Mouse (Mus musculus): ENCODE data around the gene Ing1. TPM values are rescaled to one million over a fixed set of nuclear protein-coding genes. Genes with fewer than 3 reads are reported as not detected.

The Ing1 gene
- 42.9 and 45.4 TPM in 2 replicates for polyA plus RNA-seq (2015; fragmentation: Nextera tagmentation; extraction: Ambion mirVana)

DNA sequence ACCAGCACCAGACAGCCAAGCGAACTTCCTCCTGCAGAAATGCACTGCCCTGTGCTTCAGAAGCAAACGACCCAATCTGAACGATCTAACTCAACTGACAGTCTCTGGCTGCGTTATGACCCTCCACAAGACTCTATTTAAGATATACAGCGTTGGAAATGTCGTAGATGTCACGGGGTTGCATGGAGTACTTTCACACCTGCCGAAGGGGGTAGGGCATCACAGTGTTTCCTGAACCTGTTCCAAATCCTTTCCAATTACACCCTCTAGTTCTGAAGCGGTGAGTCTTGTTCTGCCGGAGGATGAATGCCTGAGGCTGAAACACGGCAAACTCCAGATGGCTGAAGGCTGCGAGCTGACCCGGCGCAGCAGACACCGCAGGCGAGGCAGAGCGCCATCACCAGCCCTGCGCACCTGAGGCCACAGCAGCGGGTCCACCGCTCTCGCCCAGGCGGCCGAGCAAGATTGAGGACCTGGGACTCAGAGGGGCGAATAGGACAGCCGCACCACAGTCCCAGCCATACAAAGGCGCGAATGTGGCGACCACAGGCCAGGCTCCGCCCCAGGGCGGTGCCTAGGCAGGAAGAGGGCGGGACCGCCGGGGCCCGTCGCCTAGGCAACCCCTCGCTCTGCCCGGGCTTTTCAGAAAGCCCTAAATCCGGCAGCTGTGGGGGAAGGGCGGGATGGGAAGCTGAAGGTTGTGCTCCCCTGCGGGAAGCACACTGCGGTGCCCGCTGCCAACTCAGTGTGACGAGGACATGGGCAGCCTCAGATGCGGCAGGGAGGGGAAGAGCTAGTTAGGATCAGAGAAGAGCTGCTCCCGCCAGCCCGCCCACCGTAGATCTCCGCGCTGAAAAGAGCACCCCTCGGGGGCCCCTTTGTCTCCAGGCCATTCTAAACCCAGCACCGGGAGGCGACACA lies at the start of gene Ing1:
Gene Ing1 (plus strand): TSS at position 773 of the 921 bp plus-strand sequence.
- ATAC-seq, result peak; percentile 82
- under 1% methylated on average over 51 of the region's 52 CpGs for WGBS
- H3K36me3 ChIP-seq (ENCODE audit: control insufficient read depth, insufficient read depth), result no peaks in the 10 kb centered on the region
- H3K9ac ChIP-seq (replicated peaks; ENCODE audit: low read depth, low read length), result peak within 1 kb of the TSS; percentile 99
- peak within 1 kb of the TSS; percentile 100 for H3K27ac ChIP-seq (ENCODE audit: low read length)
- H3K4me3 ChIP-seq (replicated peaks; ENCODE audit: low read length), result peak within 1 kb of the TSS; percentile 73
- H3K9me3 ChIP-seq (ENCODE audit: control insufficient read depth, low read length), result no peaks in the 10 kb centered on the region
- peaks cover 26% of the 10 kb centered on the region for H3K4me1 ChIP-seq (replicated peaks; ENCODE audit: control insufficient read depth, insufficient read depth, low read length)
- H3K27me3 ChIP-seq (replicated peaks; ENCODE audit: control insufficient read depth, insufficient read depth, low read length), result no peaks in the 10 kb centered on the region
- peak within 1 kb of the TSS; percentile 77 for H3K4me2 ChIP-seq (ENCODE audit: low read length)

DNA sequence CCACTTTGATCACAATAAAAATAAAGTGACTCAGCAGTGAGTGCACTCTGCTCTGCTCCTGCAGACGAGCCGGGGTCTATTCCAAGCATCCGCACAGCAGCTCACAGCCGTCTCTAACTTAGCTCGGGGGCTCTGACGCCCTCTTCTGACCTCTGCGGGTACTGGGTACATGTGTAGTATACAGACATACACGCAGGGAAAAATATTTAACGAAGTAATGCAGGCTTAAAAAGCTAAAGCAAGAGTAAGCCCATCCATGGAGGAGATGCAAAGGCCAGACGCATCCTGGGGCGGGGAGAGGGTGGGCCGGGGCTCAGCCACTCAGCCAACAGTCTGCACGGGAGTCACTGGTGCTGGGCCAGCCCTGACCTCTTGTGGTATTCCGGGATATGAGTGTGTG lies 49.3 kb upstream of the Ing1 start:
- Histone ChIP-seq H3K4me3 (replicated peaks; ENCODE audit: low read length) (no peak overlapping the region), H3K4me1 (replicated peaks; ENCODE audit: control insufficient read depth, insufficient read depth, low read length) (no peaks in the 10 kb centered on the region)

DNA sequence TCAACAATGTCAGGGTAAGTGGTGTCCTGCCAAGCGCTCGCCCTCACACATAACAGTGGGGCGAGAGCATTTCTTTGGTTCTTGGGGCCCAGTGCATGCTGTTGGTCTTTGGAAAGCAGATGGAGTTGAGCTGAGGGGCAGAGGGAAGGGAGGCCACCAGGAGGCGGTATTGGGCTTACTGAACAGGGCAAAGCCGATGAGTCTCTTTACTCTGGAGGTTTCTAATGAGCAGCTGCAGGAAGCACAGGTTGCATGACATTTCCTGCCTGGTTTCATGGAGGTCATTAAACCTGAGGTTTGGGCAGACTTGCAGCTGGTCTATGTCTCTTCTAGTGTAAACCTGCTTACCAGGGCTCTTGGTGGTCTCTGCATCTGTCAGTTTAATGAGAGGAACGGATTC lies 48.6 kb upstream of the Ing1 start:
- no peak overlapping the region for H3K27ac ChIP-seq (ENCODE audit: low read length)
- H3K4me2 ChIP-seq (ENCODE audit: low read length), result no peak overlapping the region
- H3K9ac ChIP-seq (replicated peaks; ENCODE audit: low read depth, low read length), result no peak overlapping the region
- peaks cover 37% of the 10 kb centered on the region for H3K36me3 ChIP-seq (ENCODE audit: control insufficient read depth, insufficient read depth)
- no peaks in the 10 kb centered on the region for H3K27me3 ChIP-seq (replicated peaks; ENCODE audit: control insufficient read depth, insufficient read depth, low read length)
- 70% methylated on average over 6 of the region's 6 CpGs for WGBS
- ATAC-seq, result peak; percentile 44; the same call in 1 of the 2 replicates
- no peaks in the 10 kb centered on the region for H3K9me3 ChIP-seq (ENCODE audit: control insufficient read depth, low read length)
- H3K4me1 ChIP-seq (replicated peaks; ENCODE audit: control insufficient read depth, insufficient read depth, low read length), result no peaks in the 10 kb centered on the region
- no peak overlapping the region for H3K4me3 ChIP-seq (replicated peaks; ENCODE audit: low read length)

More for the DNA sequence above, 49.3 kb upstream of the Ing1 start:
- 84% methylated on average over 14 of the region's 14 CpGs for WGBS
- no peak for ATAC-seq
- H3K27me3 ChIP-seq (replicated peaks; ENCODE audit: control insufficient read depth, insufficient read depth, low read length), result no peaks in the 10 kb centered on the region
- peaks cover 30% of the 10 kb centered on the region for H3K36me3 ChIP-seq (ENCODE audit: control insufficient read depth, insufficient read depth)
- no peak overlapping the region for H3K4me2 ChIP-seq (ENCODE audit: low read length)
- H3K9ac ChIP-seq (replicated peaks; ENCODE audit: low read depth, low read length), result no peak overlapping the region
- H3K9me3 ChIP-seq (ENCODE audit: control insufficient read depth, low read length), result no peaks in the 10 kb centered on the region
- no peak overlapping the region for H3K27ac ChIP-seq (ENCODE audit: low read length)

DNA sequence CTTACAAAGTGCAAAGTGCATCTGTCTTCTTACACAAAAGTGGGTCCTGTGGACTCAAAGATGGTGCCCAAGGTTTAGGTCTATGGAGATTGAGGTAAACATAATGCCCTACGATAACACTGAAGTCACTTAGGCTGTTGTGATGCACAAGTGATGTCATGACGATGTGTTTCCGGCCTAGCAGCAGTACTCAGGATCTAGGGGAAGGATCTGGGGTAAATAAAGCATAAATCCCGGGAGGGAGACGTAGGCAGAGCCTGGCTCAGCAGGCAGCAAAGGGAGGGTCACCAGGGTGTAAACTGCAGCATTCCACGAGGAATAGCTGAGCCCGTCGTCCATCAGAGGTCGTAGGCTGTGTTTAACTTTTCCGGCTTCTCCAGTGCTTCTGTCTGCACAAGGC lies 46.5 kb upstream of the Ing1 start:
- Histone ChIP-seq H3K9me3 (ENCODE audit: control insufficient read depth, low read length) (no peaks in the 10 kb centered on the region), H3K4me2 (ENCODE audit: low read length) (no peak overlapping the region), H3K4me1 (replicated peaks; ENCODE audit: control insufficient read depth, insufficient read depth, low read length) (no peaks in the 10 kb centered on the region), H3K36me3 (ENCODE audit: control insufficient read depth, insufficient read depth) (peaks cover 45% of the 10 kb centered on the region), H3K4me3 (replicated peaks; ENCODE audit: low read length) (no peak overlapping the region), H3K9ac (replicated peaks; ENCODE audit: low read depth, low read length) (no peak overlapping the region), H3K27ac (ENCODE audit: low read length) (no peak overlapping the region), H3K27me3 (replicated peaks; ENCODE audit: control insufficient read depth, insufficient read depth, low read length) (no peaks in the 10 kb centered on the region)
- no peak for ATAC-seq
- 85% methylated on average over 10 of the region's 10 CpGs for WGBS

DNA sequence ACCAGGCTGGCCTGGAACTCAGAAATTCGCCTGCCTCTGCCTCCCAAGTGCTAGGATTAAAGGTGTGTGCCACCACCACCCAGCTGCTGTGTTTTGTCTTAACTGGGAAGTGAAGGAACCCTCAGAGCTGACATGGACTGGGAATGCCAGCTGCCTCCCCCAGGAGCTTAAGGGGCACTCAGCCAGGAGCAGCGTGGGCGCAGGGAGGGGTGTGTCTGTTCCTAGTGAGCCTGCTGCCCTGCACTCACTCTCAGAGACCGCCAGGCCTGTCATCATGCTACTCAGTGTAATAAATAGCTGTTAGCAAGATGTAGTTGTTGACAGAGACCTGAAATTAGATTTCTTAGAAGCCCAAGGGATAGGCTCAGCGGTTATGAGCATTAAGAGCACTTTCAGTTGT lies 44.4 kb upstream of the Ing1 start:
- H3K27ac ChIP-seq (ENCODE audit: low read length), result no peak overlapping the region
- no peaks in the 10 kb centered on the region for H3K4me1 ChIP-seq (replicated peaks; ENCODE audit: control insufficient read depth, insufficient read depth, low read length)
- H3K4me2 ChIP-seq (ENCODE audit: low read length), result no peak overlapping the region
- no peak overlapping the region for H3K9ac ChIP-seq (replicated peaks; ENCODE audit: low read depth, low read length)
- peaks cover 32% of the 10 kb centered on the region for H3K36me3 ChIP-seq (ENCODE audit: control insufficient read depth, insufficient read depth)
- 90% methylated on average over 5 of the region's 5 CpGs for WGBS
- H3K9me3 ChIP-seq (ENCODE audit: control insufficient read depth, low read length), result no peaks in the 10 kb centered on the region
- no peak for ATAC-seq
- H3K4me3 ChIP-seq (replicated peaks; ENCODE audit: low read length), result no peak overlapping the region
- H3K27me3 ChIP-seq (replicated peaks; ENCODE audit: control insufficient read depth, insufficient read depth, low read length), result no peaks in the 10 kb centered on the region

DNA sequence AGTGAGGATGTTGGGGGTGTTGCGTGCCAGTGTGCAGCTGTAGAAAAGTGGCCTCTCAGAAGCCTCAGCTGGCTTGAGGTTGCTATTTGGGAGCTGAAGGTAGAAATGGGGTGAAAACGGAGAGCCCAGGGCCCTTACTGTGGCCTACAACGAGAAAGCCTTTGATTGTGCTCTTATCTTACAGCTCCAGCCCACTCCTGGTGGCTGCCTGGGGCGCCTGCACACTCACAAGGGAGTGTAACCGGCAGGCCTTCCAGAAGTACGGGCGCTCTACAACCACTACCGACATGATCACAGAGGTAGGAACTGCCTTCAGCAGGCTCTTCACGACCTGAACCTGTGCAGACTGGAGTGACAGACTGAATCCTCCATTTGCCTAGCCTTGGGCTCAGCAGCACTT lies 42.7 kb upstream of the Ing1 start:
- no peak overlapping the region for H3K27ac ChIP-seq (ENCODE audit: low read length)
- no peaks in the 10 kb centered on the region for H3K9me3 ChIP-seq (ENCODE audit: control insufficient read depth, low read length)
- 93% methylated on average over 9 of the region's 9 CpGs for WGBS
- H3K27me3 ChIP-seq (replicated peaks; ENCODE audit: control insufficient read depth, insufficient read depth, low read length), result no peaks in the 10 kb centered on the region
- peaks cover 34% of the 10 kb centered on the region for H3K36me3 ChIP-seq (ENCODE audit: control insufficient read depth, insufficient read depth)
- no peak overlapping the region for H3K4me3 ChIP-seq (replicated peaks; ENCODE audit: low read length)
- no peak overlapping the region for H3K4me2 ChIP-seq (ENCODE audit: low read length)
- no peaks in the 10 kb centered on the region for H3K4me1 ChIP-seq (replicated peaks; ENCODE audit: control insufficient read depth, insufficient read depth, low read length)
- H3K9ac ChIP-seq (replicated peaks; ENCODE audit: low read depth, low read length), result no peak overlapping the region
- no peak for ATAC-seq

DNA sequence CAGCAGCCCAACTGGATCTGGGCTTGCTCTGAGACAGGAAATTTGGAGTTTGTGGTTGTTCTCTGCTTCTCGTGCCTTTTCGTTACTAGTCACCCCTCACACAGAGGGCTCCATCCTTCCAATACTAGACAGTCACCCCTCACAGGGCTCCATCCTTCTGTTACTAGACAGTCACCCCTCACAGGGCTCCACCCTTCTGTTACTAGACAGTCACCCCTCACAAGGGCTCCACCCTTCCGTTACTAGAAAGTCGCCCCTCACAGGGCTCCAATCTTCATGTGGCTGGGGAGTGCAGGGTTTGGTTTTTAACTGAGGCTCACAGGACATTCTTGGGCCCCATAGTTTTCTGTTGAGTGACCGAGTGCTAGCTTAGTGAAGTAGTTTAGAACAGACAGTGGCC lies 42.1 kb upstream of the Ing1 start:
- no peaks in the 10 kb centered on the region for H3K4me1 ChIP-seq (replicated peaks; ENCODE audit: control insufficient read depth, insufficient read depth, low read length)
- no peaks in the 10 kb centered on the region for H3K27me3 ChIP-seq (replicated peaks; ENCODE audit: control insufficient read depth, insufficient read depth, low read length)
- peaks cover 35% of the 10 kb centered on the region for H3K36me3 ChIP-seq (ENCODE audit: control insufficient read depth, insufficient read depth)
- no peak overlapping the region for H3K27ac ChIP-seq (ENCODE audit: low read length)
- no peak overlapping the region for H3K4me2 ChIP-seq (ENCODE audit: low read length)
- WGBS, result 88% methylated on average over 5 of the region's 5 CpGs
- H3K9me3 ChIP-seq (ENCODE audit: control insufficient read depth, low read length), result no peaks in the 10 kb centered on the region
- H3K4me3 ChIP-seq (replicated peaks; ENCODE audit: low read length), result no peak overlapping the region
- ATAC-seq, result no peak
- H3K9ac ChIP-seq (replicated peaks; ENCODE audit: low read depth, low read length), result no peak overlapping the region

DNA sequence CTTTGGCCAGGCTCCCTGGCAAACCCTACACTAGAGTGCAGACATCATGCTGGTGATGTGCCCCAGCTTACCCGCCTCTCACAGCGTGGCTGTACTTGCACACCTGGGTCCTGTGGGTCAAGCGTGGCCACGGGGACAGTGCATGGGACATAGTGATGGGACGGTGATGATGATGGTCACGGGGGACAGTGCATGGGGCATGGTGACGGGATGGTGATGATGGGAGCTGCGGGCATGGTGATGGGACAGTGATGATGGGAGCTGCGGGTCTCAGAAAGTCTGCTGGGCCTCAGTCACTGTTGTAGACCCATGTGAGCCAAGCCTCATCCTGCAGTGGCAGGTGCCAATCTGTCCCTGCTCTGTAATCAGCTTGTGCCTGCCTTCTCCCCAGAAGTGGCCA lies 39.1 kb upstream of the Ing1 start:
- Histone ChIP-seq H3K9me3 (ENCODE audit: control insufficient read depth, low read length) (no peaks in the 10 kb centered on the region), H3K27me3 (replicated peaks; ENCODE audit: control insufficient read depth, insufficient read depth, low read length) (no peaks in the 10 kb centered on the region), H3K4me1 (replicated peaks; ENCODE audit: control insufficient read depth, insufficient read depth, low read length) (no peaks in the 10 kb centered on the region), H3K27ac (ENCODE audit: low read length) (no peak overlapping the region), H3K4me2 (ENCODE audit: low read length) (no peak overlapping the region), H3K36me3 (ENCODE audit: control insufficient read depth, insufficient read depth) (peaks cover 20% of the 10 kb centered on the region), H3K9ac (replicated peaks; ENCODE audit: low read depth, low read length) (no peak overlapping the region), H3K4me3 (replicated peaks; ENCODE audit: low read length) (no peak overlapping the region)
- WGBS, result 94% methylated on average over 9 of the region's 9 CpGs
- no peak for ATAC-seq

DNA sequence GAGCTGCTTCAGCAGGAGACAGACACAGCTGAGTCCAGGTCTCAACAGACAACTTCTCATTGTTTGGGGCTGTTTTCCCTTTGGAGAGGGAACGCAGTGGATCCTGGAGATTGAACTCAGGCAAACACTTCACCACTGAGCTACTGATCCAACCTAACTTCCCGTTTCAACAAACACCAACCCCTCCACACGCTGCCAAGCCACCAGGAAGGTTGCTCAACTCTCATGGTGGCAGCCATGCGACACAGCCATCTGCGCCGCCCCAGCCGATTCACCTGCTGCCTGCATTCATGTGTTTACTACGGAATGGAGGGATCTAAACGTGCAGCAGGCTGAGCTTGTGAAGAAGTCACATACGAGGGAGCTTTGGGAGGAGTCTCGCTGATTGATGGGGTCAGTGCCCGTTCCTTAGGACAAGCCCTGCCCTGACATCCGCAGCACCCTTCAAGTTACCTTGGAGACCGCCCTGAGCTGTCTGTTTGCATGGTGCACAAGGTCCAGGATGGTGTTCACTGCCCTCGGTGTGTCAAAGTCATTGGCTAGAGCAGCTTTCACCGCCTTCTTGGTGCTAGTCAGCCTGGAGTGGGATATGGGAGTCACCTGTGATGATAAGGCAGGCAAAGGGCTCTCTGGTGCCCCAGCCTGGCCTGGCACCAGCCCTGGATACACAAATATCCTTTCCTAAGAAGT lies 37.9 kb upstream of the Ing1 start:
- WGBS, result 92% methylated on average over 16 of the region's 16 CpGs
- Histone ChIP-seq H3K4me1 (replicated peaks; ENCODE audit: control insufficient read depth, insufficient read depth, low read length) (no peaks in the 10 kb centered on the region), H3K36me3 (ENCODE audit: control insufficient read depth, insufficient read depth) (peaks cover 9% of the 10 kb centered on the region; the same call in 1 of the 2 replicates), H3K9ac (replicated peaks; ENCODE audit: low read depth, low read length) (no peak overlapping the region), H3K4me2 (ENCODE audit: low read length) (no peak overlapping the region), H3K27ac (ENCODE audit: low read length) (no peak overlapping the region), H3K9me3 (ENCODE audit: control insufficient read depth, low read length) (no peaks in the 10 kb centered on the region), H3K4me3 (replicated peaks; ENCODE audit: low read length) (no peak overlapping the region), H3K27me3 (replicated peaks; ENCODE audit: control insufficient read depth, insufficient read depth, low read length) (no peaks in the 10 kb centered on the region)
- no peak for ATAC-seq

All from forebrain, embryonic 16.5 days (tissue).